Mouse (Mus musculus): ENCODE measurements at regions not wholly inside any gene's neighbourhood (a gene's known extent, or its start where the extent isn't known, plus 50 kb on each side); places are given as distances from the start of the nearest gene placed in this dataset.
"Not testable (repeated sequence)": the region's sequence is repeated elsewhere in the genome, so short reads cannot be mapped to it uniquely, and the experiment has no call there.

DNA sequence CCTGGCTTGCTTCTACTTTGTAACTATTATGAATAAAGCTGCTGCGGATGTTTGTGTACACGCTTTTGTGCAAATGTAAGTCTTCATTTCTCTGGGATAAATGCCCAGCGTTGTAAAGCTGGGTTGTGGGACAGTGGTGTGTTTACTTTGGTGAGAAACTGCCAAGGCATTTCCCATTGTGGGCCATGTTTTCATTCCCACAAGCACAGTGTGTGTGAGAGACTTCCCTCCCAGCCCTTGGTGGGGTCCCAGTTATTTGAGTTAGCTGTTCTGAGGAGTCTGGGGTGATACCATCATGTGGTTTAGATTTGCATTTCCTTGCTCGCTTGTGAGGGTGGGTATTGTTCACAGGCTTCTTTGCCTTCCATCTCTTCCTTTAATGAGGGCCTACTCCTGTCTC, 109.9 kb downstream of the Pmp22 start:
- 0 out of 2 replicates have a peak, but pooled peaks cover 2% of the 10 kb centered on the region for H3K27me3 ChIP-seq (ENCODE audit: control insufficient read depth, insufficient read depth, low read depth, low read length)
- H3K9me3 ChIP-seq (ENCODE audit: control insufficient read depth, low read length): no peaks in the 10 kb centered on the region
- H3K36me3 ChIP-seq (ENCODE audit: control insufficient read depth, insufficient read depth, low read length): no peaks in the 10 kb centered on the region
- no peak for ATAC-seq (ENCODE audit: low read depth)
- no peaks in the 10 kb centered on the region for H3K4me1 ChIP-seq (replicated peaks; ENCODE audit: control insufficient read depth, insufficient read depth, low read length)
- H3K9ac ChIP-seq (ENCODE audit: low read length): no peak overlapping the region
- H3K4me3 ChIP-seq (ENCODE audit: low read length): no peak overlapping the region
- 64% methylated on average over 4 of the region's 4 CpGs for WGBS
- no peak overlapping the region for H3K4me2 ChIP-seq (ENCODE audit: low read depth, low read length)
- no peak overlapping the region for H3K27ac ChIP-seq (ENCODE audit: low read length)

DNA sequence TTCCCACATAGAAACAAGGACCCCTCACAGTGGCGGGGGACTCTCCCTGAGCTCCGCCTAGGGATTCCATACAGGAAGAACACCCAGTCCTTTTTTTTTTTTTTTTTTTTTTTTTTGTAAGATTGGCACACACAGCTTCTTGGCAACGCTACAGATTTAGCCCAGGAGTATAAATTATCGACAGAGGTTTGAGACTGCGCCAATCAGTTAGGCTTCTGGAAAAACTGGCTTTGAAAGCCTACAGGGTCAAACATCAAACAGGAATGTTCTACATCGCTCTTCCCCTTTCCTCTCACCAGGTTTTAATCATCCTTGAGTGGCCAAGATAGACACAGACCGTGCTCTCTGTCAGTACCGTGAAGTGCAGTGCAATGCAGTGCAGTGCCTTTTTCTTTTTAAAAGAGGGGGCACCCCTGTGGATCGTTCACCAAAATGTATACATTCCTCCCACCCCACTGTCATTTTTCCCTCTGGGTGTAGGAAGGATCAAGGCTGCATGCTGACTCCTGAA, 115.2 kb downstream of the Pmp22 start:
- Histone ChIP-seq H3K27ac (ENCODE audit: low read length) (no peak overlapping the region), H3K9me3 (ENCODE audit: control insufficient read depth, low read length) (no peaks in the 10 kb centered on the region), H3K36me3 (ENCODE audit: control insufficient read depth, insufficient read depth, low read length) (no peaks in the 10 kb centered on the region), H3K4me1 (replicated peaks; ENCODE audit: control insufficient read depth, insufficient read depth, low read length) (no peaks in the 10 kb centered on the region), H3K4me3 (ENCODE audit: low read length) (no peak overlapping the region), H3K9ac (ENCODE audit: low read length) (no peak overlapping the region), H3K4me2 (ENCODE audit: low read depth, low read length) (no peak overlapping the region), H3K27me3 (ENCODE audit: control insufficient read depth, insufficient read depth, low read depth, low read length) (0 out of 2 replicates have a peak, but pooled peaks cover 2% of the 10 kb centered on the region)
- 57% methylated on average over 9 of the region's 9 CpGs for WGBS
- ATAC-seq (ENCODE audit: low read depth): no peak

DNA sequence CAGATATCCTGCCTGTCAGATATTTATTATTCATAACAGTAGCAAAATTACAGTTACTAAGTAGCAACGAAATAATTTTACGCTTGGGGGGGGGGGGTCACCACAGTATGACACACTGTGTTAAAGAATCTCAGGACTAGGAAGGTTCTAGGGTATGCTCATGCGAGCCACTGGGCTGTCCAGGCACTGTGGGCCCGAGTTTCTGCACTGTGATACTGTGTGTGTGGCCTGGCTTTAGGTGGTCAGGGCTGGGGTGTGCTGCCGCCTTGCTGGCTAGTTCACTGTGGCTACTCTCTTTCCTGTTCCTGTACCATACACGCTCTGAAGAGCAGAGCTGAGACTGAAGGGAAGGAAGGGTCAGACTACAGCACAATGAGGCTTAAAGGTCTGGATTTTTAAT, 116.3 kb downstream of the Pmp22 start:
- H3K27ac ChIP-seq (ENCODE audit: low read length): no peak overlapping the region
- H3K27me3 ChIP-seq (ENCODE audit: control insufficient read depth, insufficient read depth, low read depth, low read length): 0 out of 2 replicates have a peak, but pooled peaks cover 2% of the 10 kb centered on the region
- H3K4me3 ChIP-seq (ENCODE audit: low read length): no peak overlapping the region
- no peaks in the 10 kb centered on the region for H3K4me1 ChIP-seq (replicated peaks; ENCODE audit: control insufficient read depth, insufficient read depth, low read length)
- no peak for ATAC-seq (ENCODE audit: low read depth)
- 80% methylated on average over 6 of the region's 6 CpGs for WGBS
- H3K9me3 ChIP-seq (ENCODE audit: control insufficient read depth, low read length): no peaks in the 10 kb centered on the region
- no peaks in the 10 kb centered on the region for H3K36me3 ChIP-seq (ENCODE audit: control insufficient read depth, insufficient read depth, low read length)
- H3K4me2 ChIP-seq (ENCODE audit: low read depth, low read length): no peak overlapping the region
- no peak overlapping the region for H3K9ac ChIP-seq (ENCODE audit: low read length)

DNA sequence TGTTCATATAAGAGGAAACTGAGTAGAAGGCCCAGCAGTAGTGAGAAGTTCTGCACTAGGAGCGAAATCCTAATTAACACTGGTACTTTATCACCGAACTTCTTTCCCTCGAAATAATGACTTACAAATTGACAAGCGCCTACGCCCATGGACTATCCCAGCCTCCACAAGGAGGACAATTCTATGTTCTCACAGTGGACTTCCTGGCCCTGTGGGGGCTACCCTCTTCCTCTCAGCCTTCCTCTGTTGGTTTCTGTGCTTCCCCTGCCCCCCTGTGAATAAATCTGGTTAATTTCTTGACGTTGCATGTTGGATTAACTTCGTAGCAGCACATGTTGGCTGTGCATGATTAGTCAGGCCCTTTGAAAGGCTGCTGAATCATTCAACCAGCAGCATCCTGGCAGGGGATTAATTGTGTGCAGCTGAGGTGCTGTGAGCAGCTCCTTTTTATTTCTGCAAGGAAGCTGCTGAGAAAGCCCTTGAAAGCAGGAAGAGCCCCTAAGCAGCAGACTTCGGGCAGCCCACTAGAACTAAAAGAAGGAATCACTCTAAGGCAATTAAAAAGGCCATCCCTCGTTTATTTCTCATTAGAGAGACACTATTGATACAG, 117.4 kb downstream of the Pmp22 start:
- WGBS: 74% methylated on average over 9 of the region's 9 CpGs
- H3K27me3 ChIP-seq (ENCODE audit: control insufficient read depth, insufficient read depth, low read depth, low read length): 0 out of 2 replicates have a peak, but pooled peaks cover 2% of the 10 kb centered on the region
- H3K4me3 ChIP-seq (ENCODE audit: low read length): no peak overlapping the region
- H3K9ac ChIP-seq (ENCODE audit: low read length): no peak overlapping the region
- H3K36me3 ChIP-seq (ENCODE audit: control insufficient read depth, insufficient read depth, low read length): no peaks in the 10 kb centered on the region
- no peaks in the 10 kb centered on the region for H3K4me1 ChIP-seq (replicated peaks; ENCODE audit: control insufficient read depth, insufficient read depth, low read length)
- no peak for ATAC-seq (ENCODE audit: low read depth)
- H3K9me3 ChIP-seq (ENCODE audit: control insufficient read depth, low read length): no peaks in the 10 kb centered on the region
- no peak overlapping the region for H3K27ac ChIP-seq (ENCODE audit: low read length)
- H3K4me2 ChIP-seq (ENCODE audit: low read depth, low read length): no peak overlapping the region

DNA sequence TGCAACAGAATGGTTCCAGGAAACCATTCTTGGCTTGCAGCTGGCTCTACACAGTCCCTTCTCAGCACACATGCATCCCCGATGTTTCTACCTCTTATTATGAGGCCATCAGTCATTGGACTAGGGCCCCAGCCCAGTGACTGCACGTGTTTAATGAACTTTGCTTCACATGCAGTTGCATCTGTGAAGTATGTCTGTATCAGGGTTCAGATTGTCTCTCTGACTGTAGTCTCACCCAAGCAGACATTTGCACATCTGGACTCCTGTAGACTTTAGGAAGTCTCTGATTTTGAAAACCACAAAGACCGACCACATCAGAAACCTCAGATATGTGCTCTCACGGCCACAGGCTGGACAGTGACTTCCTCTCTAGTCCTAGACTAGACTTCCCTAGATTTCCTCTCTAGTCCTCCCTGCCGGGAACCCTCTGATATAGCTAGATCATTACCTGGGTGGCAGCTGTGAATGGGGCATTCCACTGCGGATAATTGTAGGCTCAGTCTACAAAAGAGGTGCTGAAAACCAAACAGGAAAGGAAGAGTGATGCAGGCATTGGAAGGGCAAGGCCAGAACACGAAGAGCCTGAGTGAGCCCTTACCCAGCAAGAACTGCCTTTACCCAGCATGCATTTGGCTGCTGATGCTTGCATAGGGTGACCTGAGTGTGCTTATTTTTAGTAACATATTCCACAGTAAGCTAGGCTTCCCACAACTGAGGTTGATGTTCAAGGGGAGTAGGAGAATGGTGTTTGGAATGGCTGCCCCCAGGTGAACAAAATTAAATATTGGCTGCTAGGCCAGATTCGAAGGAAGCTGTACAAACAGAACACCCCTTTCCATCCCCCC, 123.5 kb downstream of the Pmp22 start:
- ATAC-seq (ENCODE audit: low read depth): no peak
- Histone ChIP-seq H3K4me3 (ENCODE audit: low read length) (no peak overlapping the region), H3K9ac (ENCODE audit: low read length) (no peak overlapping the region), H3K27ac (ENCODE audit: low read length) (no peak overlapping the region), H3K4me2 (ENCODE audit: low read depth, low read length) (no peak overlapping the region), H3K9me3 (ENCODE audit: control insufficient read depth, low read length) (no peaks in the 10 kb centered on the region), H3K27me3 (ENCODE audit: control insufficient read depth, insufficient read depth, low read depth, low read length) (no peaks in the 10 kb centered on the region), H3K4me1 (replicated peaks; ENCODE audit: control insufficient read depth, insufficient read depth, low read length) (no peaks in the 10 kb centered on the region; the same call in 1 of the 2 replicates), H3K36me3 (ENCODE audit: control insufficient read depth, insufficient read depth, low read length) (no peaks in the 10 kb centered on the region)
- 51% methylated on average over 8 of the region's 8 CpGs for WGBS

DNA sequence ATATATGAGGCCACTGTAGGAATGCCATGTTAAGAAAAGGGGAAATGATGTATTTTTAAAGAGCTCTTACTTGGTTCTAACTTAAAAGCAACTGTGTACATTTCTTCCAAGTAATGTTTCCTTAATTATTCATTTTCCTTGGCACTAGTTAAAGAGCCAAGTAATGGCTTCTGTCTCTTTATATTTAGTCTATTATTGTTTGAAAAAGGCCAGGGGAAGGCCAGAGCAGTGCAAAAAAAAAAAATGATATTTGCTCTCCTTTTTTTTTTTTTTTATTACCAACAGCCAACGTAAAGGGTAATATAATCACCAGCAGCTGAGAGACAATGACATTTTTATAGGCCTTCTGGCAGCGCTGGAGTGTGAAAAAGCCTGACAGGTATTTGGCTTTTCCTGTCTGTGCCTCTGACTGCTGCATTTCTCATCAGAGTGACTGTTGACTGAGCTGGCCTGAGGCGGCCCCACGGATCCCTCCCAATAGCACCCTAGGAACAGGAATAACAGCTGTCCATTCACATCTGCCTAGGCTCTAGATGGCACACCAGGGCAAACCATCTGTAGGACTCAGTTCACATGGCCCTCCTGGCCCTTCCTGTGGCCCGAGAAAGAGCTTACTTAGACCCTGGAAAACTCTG, 124.3 kb downstream of the Pmp22 start:
- no peaks in the 10 kb centered on the region for H3K9me3 ChIP-seq (ENCODE audit: control insufficient read depth, low read length)
- H3K9ac ChIP-seq (ENCODE audit: low read length): no peak overlapping the region
- WGBS: 8% methylated on average over 5 of the region's 5 CpGs
- H3K4me1 ChIP-seq (replicated peaks; ENCODE audit: control insufficient read depth, insufficient read depth, low read length): no peaks in the 10 kb centered on the region; the same call in 1 of the 2 replicates
- peak; percentile 31; the same call in 1 of the 2 replicates for ATAC-seq (ENCODE audit: low read depth)
- no peak overlapping the region for H3K27ac ChIP-seq (ENCODE audit: low read length)
- no peaks in the 10 kb centered on the region for H3K27me3 ChIP-seq (ENCODE audit: control insufficient read depth, insufficient read depth, low read depth, low read length)
- no peak overlapping the region for H3K4me2 ChIP-seq (ENCODE audit: low read depth, low read length)
- no peak overlapping the region for H3K4me3 ChIP-seq (ENCODE audit: low read length)
- H3K36me3 ChIP-seq (ENCODE audit: control insufficient read depth, insufficient read depth, low read length): no peaks in the 10 kb centered on the region

DNA sequence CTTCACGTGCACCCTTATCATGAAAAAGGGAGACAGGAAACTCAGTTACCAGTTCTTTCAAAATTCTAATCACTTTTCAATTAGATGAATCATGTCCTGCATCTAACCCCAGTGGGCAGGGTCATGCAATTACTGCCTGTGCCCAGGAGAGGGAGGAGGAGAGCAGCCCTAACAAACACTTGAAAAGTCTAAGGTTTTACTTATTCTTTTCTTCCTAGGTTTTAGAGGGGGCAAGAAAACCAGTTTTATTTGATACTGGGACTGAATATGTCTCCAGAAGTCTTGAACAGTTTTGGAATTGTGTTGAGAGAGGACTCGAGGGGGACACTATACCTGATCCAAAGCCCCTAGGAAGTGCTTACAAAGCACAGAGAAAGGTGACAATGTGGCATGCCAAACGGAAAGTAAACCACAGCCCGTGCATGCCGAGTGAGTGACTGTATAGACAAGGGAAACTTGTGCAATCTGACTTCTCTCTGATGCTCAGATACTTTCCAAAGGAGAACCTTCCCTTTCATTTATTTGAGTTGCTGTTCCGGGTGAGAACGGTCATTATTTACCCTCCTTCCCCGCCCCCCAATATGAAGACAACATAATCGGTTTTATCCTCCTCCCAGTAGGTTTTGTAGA, 135.8 kb downstream of the Pmp22 start:
- H3K4me3 ChIP-seq (ENCODE audit: low read length): peak overlapping the region; percentile 30
- no peaks in the 10 kb centered on the region for H3K4me1 ChIP-seq (replicated peaks; ENCODE audit: control insufficient read depth, insufficient read depth, low read length)
- 33% methylated on average over 9 of the region's 9 CpGs for WGBS
- H3K27ac ChIP-seq (ENCODE audit: low read length): no peak overlapping the region
- 0 out of 2 replicates have a peak overlapping the region, but pooled peaks have one; percentile 13 for H3K9ac ChIP-seq (ENCODE audit: low read length)
- no peaks in the 10 kb centered on the region for H3K36me3 ChIP-seq (ENCODE audit: control insufficient read depth, insufficient read depth, low read length)
- no peaks in the 10 kb centered on the region for H3K9me3 ChIP-seq (ENCODE audit: control insufficient read depth, low read length)
- no peak for ATAC-seq (ENCODE audit: low read depth)
- no peaks in the 10 kb centered on the region for H3K27me3 ChIP-seq (ENCODE audit: control insufficient read depth, insufficient read depth, low read depth, low read length)
- H3K4me2 ChIP-seq (ENCODE audit: low read depth, low read length): peak overlapping the region; percentile 41

DNA sequence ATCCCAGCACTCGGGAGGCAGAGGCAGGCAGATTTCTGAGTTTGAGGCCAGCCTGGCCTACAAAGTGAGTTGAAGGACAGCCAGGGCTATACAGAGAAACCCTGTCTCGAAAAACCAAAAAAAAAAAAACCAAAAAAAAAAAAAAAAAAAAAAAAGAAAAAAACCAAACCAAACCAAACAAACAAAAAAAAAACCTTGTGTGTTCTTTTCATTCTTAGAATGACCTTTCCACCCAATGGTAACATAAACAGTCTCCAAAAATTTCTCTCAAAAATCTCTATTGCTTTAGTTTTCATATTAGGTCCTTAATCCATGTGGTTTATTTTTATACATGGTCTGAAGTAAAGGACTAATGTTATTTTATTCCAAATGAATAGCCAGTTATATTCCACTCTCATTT, 137.5 kb downstream of the Pmp22 start:
- H3K4me1 ChIP-seq (replicated peaks; ENCODE audit: control insufficient read depth, insufficient read depth, low read length); H3K4me3 ChIP-seq (ENCODE audit: low read length); H3K27me3 ChIP-seq (ENCODE audit: control insufficient read depth, insufficient read depth, low read depth, low read length); ATAC-seq (ENCODE audit: low read depth); H3K4me2 ChIP-seq (ENCODE audit: low read depth, low read length); H3K36me3 ChIP-seq (ENCODE audit: control insufficient read depth, insufficient read depth, low read length); H3K9me3 ChIP-seq (ENCODE audit: control insufficient read depth, low read length); H3K9ac ChIP-seq (ENCODE audit: low read length); H3K27ac ChIP-seq (ENCODE audit: low read length): not testable (repeated sequence)
- WGBS: 94% methylated on average over 2 of the region's 2 CpGs

DNA sequence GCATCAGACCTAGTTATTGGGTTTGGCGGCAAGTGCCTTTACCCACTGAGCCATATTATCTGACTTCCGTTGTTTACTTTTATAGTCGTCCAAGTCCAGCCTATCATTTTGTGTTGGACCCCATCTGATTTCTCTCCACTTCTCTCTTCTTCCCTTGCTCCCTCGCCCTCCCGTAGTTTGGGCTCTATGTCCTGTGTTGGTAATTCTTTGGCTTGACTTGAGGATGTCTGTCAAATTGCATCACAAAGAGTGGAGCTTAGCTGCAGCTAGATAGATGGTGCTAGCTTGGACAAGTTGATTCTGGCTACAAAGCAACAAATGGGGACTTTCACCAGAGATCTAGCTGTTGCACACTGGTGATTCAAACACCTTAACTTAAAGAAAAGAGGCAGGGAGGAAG, 147.9 kb downstream of the Pmp22 start:
- Histone ChIP-seq H3K4me2 (ENCODE audit: low read depth, low read length) (no peak overlapping the region), H3K9ac (ENCODE audit: low read length) (no peak overlapping the region), H3K4me1 (replicated peaks; ENCODE audit: control insufficient read depth, insufficient read depth, low read length) (no peaks in the 10 kb centered on the region), H3K9me3 (ENCODE audit: control insufficient read depth, low read length) (no peaks in the 10 kb centered on the region), H3K27ac (ENCODE audit: low read length) (no peak overlapping the region), H3K27me3 (ENCODE audit: control insufficient read depth, insufficient read depth, low read depth, low read length) (no peaks in the 10 kb centered on the region), H3K36me3 (ENCODE audit: control insufficient read depth, insufficient read depth, low read length) (no peaks in the 10 kb centered on the region), H3K4me3 (ENCODE audit: low read length) (no peak overlapping the region)
- ATAC-seq (ENCODE audit: low read depth): no peak
- WGBS: 69% methylated on average over 5 of the region's 5 CpGs

Measured in lung, embryonic 16.5 days (tissue).